13 mouse cellular contexts compared by ENCODE assay signal in the genomic region with DNA sequence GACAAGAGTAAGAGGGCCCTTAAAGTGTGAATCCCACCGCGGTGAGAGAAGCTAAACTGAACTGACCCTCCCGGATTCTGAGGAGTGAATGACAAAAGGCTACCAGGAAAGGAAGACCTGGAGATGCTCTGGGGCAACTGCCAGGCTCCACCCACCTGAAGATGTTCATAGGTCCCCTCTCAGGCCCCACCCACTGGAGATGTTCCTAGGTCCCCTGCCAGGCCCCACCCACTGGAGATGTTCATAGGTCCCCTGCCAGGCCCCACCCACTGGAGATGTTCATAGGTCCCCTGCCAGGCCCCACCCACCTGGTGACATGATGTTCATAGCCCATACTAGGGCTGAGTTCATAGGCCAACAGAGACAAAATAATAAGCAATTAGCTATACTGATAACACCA.
"Had no signal": no experiment of that assay in that cellular context is flagged by ENCODE, and none has a peak within 500 bp of the region (broad histone marks: within the 10 kb centered on the region; RNA-seq: fewer than 3 reads in every experiment).

No protein-coding gene starts in this region.

- DNase-seq: gastrocnemius, adult 2 months; gastrocnemius, postnatal 10 days; gastrocnemius, postnatal 25 days; heart, adult 2 months; heart, postnatal 10 days; heart, postnatal 4 days; kidney, adult 18-20 months; kidney, adult 8-10 months; kidney, postnatal 10 days; kidney, postnatal 25 days; kidney, postnatal 4 days; liver; liver, embryonic 13.5 days had no signal
